Mouse (Mus musculus) lung, adult 2 months (tissue): ENCODE results near the gene Zdhhc20.
"Not testable (repeated sequence)": the region's sequence is repeated elsewhere in the genome, so short reads cannot be mapped to it uniquely, and the experiment has no call there.

ENCODE experiments used
- CTCF ChIP-seq: fragments of 200-500 bp; IDR thresholded peaks from 2 replicates; pipeline ENCODE4 v1.5.1; 2011; ENCODE audit warnings: mild to moderate bottlenecking, low read length, control low read depth; ENCODE audit not compliant: insufficient read depth
- POLR2A ChIP-seq: fragments of 200-500 bp; IDR thresholded peaks from 2 replicates; pipeline ENCODE4 v1.6.1; 2011; ENCODE audit warnings: low read depth, mild to moderate bottlenecking, control low read depth, low read length, borderline replicate concordance; ENCODE audit errors: extremely low read depth

GRCm38 (mm10) chr14:57896088-57896871 lies 6.2 kb upstream of the Zdhhc20 start:
- not testable (repeated sequence) for TF ChIP-seq CTCF, POLR2A
